Mouse (Mus musculus) splenic B cell, adult 2 months (primary cell): ENCODE data around the gene Akr1c21.
"Not testable (repeated sequence)": the region's sequence is repeated elsewhere in the genome, so short reads cannot be mapped to it uniquely, and the experiment has no call there.

Source experiments
- DNase-seq: peaks from one replicate; pipeline ENCODE4 v3.0.0-alpha.2; 2011; ENCODE audit warnings: low read depth, low spot score
- H3K27me3 ChIP-seq: 2 replicates; pipeline ENCODE4 v1.6.1; 2012; ENCODE audit warnings: mild to moderate bottlenecking, low read length, moderate library complexity, mixed read lengths; ENCODE audit not compliant: control insufficient read depth, poor library complexity, insufficient read depth, severe bottlenecking
- H3K36me3 ChIP-seq: 2 replicates; pipeline ENCODE4 v1.6.1; 2012; ENCODE audit warnings: mild to moderate bottlenecking, low read length, moderate library complexity, mixed read lengths; ENCODE audit not compliant: control insufficient read depth, poor library complexity, insufficient read depth, severe bottlenecking

Gene Akr1c21

GRCm38 (mm10) chr13:4573871-4574270, at the start of gene Akr1c21:
Gene Akr1c21 (plus strand): TSS chr13:4574075.
- no peaks in the 10 kb centered on the region for H3K27me3 ChIP-seq
- DNase-seq, result no peak

GRCm38 (mm10) chr13:4559143-4559542, 14.7 kb upstream of the Akr1c21 start:
- H3K27me3 ChIP-seq, result no peaks in the 10 kb centered on the region
- no peak for DNase-seq

More at GRCm38 (mm10) chr13:4573871-4574270, at the start of gene Akr1c21:
- H3K36me3 ChIP-seq, result no peaks in the 10 kb centered on the region

DNA sequence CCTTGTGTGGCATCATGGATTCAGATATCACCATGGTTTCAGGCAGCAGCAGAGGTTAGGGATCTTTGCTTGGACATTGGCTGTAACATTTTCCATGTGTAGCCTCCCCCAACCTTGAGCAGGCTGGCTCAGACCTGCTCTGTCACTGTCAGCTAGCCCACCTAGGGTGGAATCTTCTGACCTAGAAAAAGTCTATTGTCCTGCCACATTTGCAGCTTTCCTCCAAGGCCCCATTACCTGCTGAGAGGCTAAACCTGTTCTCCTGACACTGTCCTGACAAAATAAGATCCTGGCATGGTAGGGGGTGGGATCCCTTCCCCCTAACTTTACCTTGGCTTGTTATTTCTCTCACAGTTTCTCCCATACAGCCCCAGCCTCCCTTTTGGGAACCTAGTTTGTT, 13.4 kb upstream of the Akr1c21 start:
- Histone ChIP-seq H3K27me3 (no peaks in the 10 kb centered on the region), H3K36me3 (no peaks in the 10 kb centered on the region)
- DNase-seq, result no peak

More at GRCm38 (mm10) chr13:4559143-4559542, 14.7 kb upstream of the Akr1c21 start:
- no peaks in the 10 kb centered on the region for H3K36me3 ChIP-seq

- DNase-seq, result no peak
- Histone ChIP-seq H3K36me3 (no peaks in the 10 kb centered on the region), H3K27me3 (no peaks in the 10 kb centered on the region)
These were observed 7.9 kb upstream of the Akr1c21 start for GRCm38 (mm10) chr13:4565996-4566395.

- no peak for DNase-seq
- Histone ChIP-seq H3K36me3 (no peaks in the 10 kb centered on the region), H3K27me3 (no peaks in the 10 kb centered on the region)
These were observed 3.0 kb downstream of the Akr1c21 start for GRCm38 (mm10) chr13:4576921-4577320.

GRCm38 (mm10) chr13:4603431-4603830, 29.6 kb downstream of the Akr1c21 start:
- H3K27me3 ChIP-seq, H3K36me3 ChIP-seq, DNase-seq: not testable (repeated sequence)

GRCm38 (mm10) chr13:4606821-4607220, 32.9 kb downstream of the Akr1c21 start:
- no peak for DNase-seq
- H3K36me3 ChIP-seq, result no peaks in the 10 kb centered on the region
- no peaks in the 10 kb centered on the region for H3K27me3 ChIP-seq

DNA sequence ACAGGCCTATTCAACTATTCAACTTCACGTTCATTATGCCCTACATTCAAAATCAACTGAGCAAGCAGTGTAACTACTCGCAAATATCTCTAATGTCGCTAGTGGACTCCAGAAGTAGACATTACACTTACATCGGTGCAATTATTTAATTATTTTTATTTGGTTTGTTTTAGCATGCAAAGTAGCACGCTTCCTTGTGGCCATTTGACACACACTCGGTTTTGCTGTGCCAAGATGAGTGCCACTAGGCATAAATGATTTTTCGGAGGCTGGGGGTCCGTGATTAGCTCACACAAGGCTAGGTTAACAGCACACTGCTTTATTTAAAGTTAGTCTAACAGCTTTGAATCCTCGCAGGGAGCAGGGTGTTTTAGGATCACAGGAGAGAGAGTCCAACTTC, 34.7 kb downstream of the Akr1c21 start:
- no peaks in the 10 kb centered on the region for H3K27me3 ChIP-seq
- no peaks in the 10 kb centered on the region for H3K36me3 ChIP-seq
- no peak for DNase-seq

DNA sequence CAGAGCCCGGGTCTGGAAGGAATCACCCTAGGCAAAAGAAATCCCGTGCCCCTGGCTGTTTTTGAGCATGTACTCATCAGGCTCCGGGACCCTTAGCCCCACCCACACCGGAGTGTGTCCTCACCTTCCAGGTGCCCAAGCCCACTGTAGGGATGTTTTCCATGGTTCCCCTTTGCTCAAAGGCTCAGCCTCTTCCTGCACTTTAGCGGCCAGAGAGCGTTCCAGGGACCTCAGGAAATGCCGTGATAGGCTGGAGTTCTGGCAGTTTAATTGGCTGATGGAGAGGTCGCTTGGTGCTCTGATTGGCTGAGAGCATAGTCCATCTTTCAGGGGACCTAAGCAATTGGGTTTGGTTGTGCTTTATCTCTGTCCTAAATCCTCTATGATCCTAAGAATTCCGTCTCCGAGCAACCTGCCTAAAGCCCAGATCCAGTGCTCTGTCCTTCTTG, 35.1 kb downstream of the Akr1c21 start, which contains the start of gene Akr1e1:
Gene Akr1e1 (minus strand): TSS at position 214 of the 449 bp plus-strand sequence.
- Histone ChIP-seq H3K36me3 (no peaks in the 10 kb centered on the region), H3K27me3 (no peaks in the 10 kb centered on the region)
- peak; percentile 64 for DNase-seq

DNA sequence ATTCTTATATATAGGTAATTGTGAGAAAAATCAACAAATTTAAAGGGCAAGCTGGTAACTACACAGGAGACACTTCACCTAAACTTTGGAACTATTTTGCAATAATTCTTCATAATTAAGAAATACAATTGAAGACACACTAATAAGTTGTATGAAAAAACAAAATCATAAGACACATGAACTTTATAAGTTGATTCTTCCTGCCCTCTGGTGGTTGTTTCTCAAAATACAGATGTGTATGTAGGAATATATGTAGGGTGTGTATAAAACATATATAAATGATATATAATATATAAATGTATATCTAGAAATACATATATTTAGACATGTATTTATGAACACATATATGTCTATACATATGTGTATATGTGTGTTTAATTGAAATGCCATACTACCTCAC, 37.0 kb downstream of the Akr1c21 start:
- peak; percentile 16 for DNase-seq
- Histone ChIP-seq H3K36me3 (no peaks in the 10 kb centered on the region), H3K27me3 (no peaks in the 10 kb centered on the region)
